Mouse (Mus musculus) midbrain, embryonic 13.5 days (tissue): ENCODE measurements around the gene Clpsl2. TPM values are rescaled to one million over a fixed set of nuclear protein-coding genes. Genes with fewer than 3 reads are reported as not detected.

Source experiments
- ATAC-seq: fragments of 200-750 bp; cut with Nextera tagmentation; 2 replicates; pipeline ENCODE4 v1.8.0; 2017; ENCODE audit warnings: mild to moderate bottlenecking, moderate TSS enrichment, moderate library complexity
- H3K27ac ChIP-seq: fragments of 300-500 bp; sonication (generic); 2 replicates; pipeline ENCODE4 v1.5.1; 2015; ENCODE audit warnings: inconsistent platforms, mild to moderate bottlenecking, moderate library complexity
- H3K27me3 ChIP-seq: fragments of 300-500 bp; sonication (generic); 2 replicates; pipeline ENCODE4 v1.6.1; 2015; ENCODE audit warnings: mild to moderate bottlenecking, inconsistent platforms
- H3K36me3 ChIP-seq: fragments of 300-500 bp; sonication (generic); 2 replicates; pipeline ENCODE4 v1.6.1; 2015; ENCODE audit warnings: mild to moderate bottlenecking, inconsistent platforms
- H3K4me1 ChIP-seq: fragments of 300-500 bp; sonication (generic); replicated peaks from 2 replicates; pipeline ENCODE4 v1.6.1; 2015; ENCODE audit warnings: inconsistent platforms
- H3K4me2 ChIP-seq: fragments of 300-500 bp; sonication (generic); replicated peaks from 2 replicates; pipeline ENCODE4 v1.6.1; 2015; ENCODE audit warnings: moderate library complexity, mild to moderate bottlenecking, inconsistent platforms
- H3K4me3 ChIP-seq: fragments of 300-500 bp; sonication (generic); replicated peaks from 2 replicates; pipeline ENCODE4 v1.5.1; 2015; ENCODE audit warnings: mild to moderate bottlenecking, inconsistent platforms
- H3K9ac ChIP-seq: fragments of 300-500 bp; sonication (generic); replicated peaks from 2 replicates; pipeline ENCODE4 v1.6.1; 2015; ENCODE audit warnings: mild to moderate bottlenecking, inconsistent platforms
- H3K9me3 ChIP-seq: fragments of 300-500 bp; sonication (generic); 2 replicates; pipeline ENCODE4 v1.6.1; 2016; ENCODE audit warnings: mild to moderate bottlenecking, inconsistent platforms
- WGBS: fragments of 180-500 bp; shearing (Covaris S2); methylation state at CpG from one replicate; pipeline ENCODE4 v1.1.7; 2015; 5-methylcytosine and 5-hydroxymethylcytosine counted together
- polyA plus RNA-seq: library from polyadenylated mRNA; unstranded; fragments of >200 nt; fragmentation: Nextera tagmentation; extraction: Ambion mirVana; gene quantifications from 2 replicates; pipeline ENCODE4 v1.2.1, GENCODE M21; 2015

The Clpsl2 gene
- polyA plus RNA-seq, 1 experiment from 2014 or later, result not detected

DNA sequence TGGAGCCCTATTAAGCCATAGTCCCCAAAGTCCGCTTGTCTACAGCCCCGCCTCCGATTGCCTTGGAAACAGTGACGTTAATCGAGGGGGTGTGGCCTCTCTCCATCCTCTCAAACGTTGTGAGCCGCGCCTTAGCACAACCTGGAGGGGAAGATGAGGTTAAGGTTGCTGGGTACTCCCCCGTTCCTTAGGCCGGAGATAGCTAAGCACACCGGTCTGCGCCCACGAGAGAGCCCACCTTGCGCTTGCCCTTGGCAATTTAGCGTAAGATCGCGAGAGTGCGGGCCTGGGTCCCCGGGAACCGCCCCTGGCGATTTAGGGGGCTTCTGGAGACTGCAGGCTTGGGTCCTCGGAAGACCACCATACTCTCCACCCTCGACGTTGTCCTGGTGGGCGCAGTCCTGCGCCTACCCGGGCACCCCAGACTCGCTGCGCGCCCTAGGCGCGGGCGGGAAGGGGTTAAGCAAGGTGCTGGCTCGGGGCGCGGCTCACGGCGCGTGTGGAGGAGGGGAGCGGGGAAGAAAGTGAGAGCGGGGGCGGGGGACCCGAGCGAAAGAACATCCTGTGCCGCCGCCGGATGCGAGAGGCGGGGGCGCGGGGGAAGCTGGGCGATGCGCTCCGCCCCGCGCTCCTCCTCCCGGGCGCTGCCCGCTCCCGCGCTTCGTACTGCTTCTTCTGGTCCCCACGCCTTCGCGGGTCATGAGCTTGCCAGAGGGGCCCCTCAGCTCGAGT, 26.4 kb upstream of the Clpsl2 start:
- ATAC-seq, result peak; percentile 80
- Histone ChIP-seq H3K27ac (peak overlapping the region; percentile 91), H3K36me3 (no peaks in the 10 kb centered on the region), H3K4me2 (peak overlapping the region; percentile 93), H3K27me3 (peaks cover 50% of the 10 kb centered on the region), H3K9me3 (no peaks in the 10 kb centered on the region), H3K4me1 (peaks cover 30% of the 10 kb centered on the region), H3K9ac (peak overlapping the region; percentile 85), H3K4me3 (peak overlapping the region; percentile 73)
- whole genome bisulfite sequencing, result under 1% methylated on average over 49 of the region's 66 CpGs

DNA sequence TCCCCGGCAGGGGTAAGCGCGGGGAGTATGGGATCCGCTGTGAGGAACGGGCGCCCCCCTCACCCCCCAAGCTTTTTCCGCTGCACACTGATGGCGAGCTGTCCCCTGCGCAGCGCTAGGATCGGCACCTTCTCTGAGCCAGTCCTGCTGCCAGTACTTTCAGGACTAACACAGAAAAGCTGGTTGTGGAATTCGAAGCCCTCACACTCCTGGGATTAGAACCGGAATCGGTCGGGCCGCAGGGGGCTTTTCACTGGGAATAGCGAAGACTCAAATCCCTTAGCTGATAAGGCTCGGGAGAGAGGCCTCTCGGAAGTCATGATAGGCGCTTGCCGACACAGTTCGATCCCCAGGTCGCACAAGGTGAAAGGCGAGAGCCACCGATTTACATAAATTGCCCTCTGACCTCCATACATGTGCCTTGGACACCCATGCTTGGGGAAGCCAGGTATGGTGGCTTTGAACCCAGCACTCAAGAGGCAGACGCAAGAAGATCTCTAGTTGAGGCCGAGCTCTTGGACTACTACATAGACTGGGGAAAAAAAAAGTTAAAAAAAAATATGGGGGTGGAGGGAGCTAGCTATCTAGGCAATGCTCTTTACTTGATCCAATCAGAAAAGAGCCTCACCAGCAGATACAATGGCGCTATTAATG, 25.7 kb upstream of the Clpsl2 start:
- Histone ChIP-seq H3K4me3 (peak overlapping the region; percentile 73), H3K27ac (peak overlapping the region; percentile 91), H3K4me1 (peaks cover 25% of the 10 kb centered on the region), H3K4me2 (peak overlapping the region; percentile 93), H3K9me3 (no peaks in the 10 kb centered on the region), H3K36me3 (no peaks in the 10 kb centered on the region), H3K9ac (peak overlapping the region; percentile 85), H3K27me3 (peaks cover 52% of the 10 kb centered on the region)
- no peak for ATAC-seq
- WGBS, result 6% methylated on average over 28 of the region's 28 CpGs

DNA sequence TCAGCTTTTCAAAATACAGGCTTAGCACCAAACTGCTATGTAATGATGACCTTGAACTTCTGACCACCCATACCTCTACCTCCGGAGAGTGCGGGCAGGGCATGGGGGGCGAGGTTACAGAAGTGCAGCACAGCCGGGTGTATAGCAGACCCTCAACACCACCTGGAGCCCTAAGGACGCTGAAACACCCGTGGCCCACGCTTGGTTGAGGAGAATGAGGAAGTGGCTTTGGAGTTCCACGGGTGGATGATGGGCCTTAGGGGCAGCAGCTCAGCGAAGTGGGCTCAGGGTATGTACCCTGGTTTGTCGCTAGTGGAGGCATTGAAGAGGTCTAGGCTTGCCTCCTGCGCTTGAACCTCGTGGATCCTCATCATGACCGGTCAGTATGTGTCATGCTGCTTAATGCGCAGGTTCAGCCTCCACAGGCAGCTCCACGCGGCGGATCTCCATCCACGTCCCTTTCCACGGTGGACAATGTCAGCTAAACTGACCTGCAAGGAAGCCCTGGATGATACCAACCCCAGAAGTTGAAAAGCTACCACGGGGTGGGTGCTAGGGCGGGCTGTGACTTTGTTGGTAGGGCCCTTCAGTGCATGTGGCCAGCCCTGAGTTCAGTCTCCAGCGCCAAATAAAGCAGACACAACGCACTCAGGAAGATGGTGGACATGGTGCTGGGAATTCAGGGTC, 25.1 kb upstream of the Clpsl2 start:
- ATAC-seq, result no peak
- Histone ChIP-seq H3K36me3 (no peaks in the 10 kb centered on the region), H3K27ac (no peak overlapping the region), H3K27me3 (peaks cover 47% of the 10 kb centered on the region), H3K9ac (no peak overlapping the region), H3K4me1 (peaks cover 20% of the 10 kb centered on the region; the same call in 1 of the 2 replicates), H3K9me3 (no peaks in the 10 kb centered on the region), H3K4me2 (peak overlapping the region; percentile 93; the same call in 1 of the 2 replicates), H3K4me3 (no peak overlapping the region)
- 85% methylated on average over 23 of the region's 23 CpGs for WGBS

DNA sequence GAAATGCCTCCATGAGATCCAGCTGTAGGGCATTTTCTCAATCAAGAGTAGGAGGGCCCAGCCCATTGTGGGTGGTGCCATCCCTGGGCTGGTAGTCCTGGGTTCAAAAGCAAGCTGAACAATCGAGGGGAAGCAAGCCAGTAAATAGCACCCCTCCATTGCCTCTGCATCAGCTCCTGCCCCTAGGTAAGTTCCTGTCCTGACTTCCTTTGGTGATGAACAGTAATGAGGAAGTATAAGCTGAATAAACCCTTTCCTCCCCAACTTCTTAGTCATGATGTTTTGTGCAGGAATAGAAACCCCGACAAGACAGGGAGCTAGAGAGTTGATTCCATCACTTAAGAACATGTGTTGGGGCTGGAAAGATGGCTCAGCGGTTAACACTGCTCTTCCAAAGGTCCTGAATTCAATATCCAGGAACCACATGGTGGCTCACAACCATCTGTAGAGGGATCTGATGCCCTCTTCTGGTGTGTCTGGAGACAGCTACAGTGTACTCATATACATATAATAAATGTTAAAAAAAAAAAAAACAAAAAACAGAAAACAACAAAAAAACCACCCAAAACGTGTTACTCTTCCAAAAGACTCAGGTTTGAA, 24.3 kb upstream of the Clpsl2 start:
- Histone ChIP-seq H3K9ac (no peak overlapping the region), H3K27ac (no peak overlapping the region), H3K4me2 (no peak overlapping the region), H3K9me3 (no peaks in the 10 kb centered on the region), H3K27me3 (peaks cover 42% of the 10 kb centered on the region), H3K4me1 (peaks cover 20% of the 10 kb centered on the region; the same call in 1 of the 2 replicates), H3K4me3 (no peak overlapping the region), H3K36me3 (no peaks in the 10 kb centered on the region)
- WGBS, result 72% methylated on average over 4 of the region's 4 CpGs
- ATAC-seq, result no peak

DNA sequence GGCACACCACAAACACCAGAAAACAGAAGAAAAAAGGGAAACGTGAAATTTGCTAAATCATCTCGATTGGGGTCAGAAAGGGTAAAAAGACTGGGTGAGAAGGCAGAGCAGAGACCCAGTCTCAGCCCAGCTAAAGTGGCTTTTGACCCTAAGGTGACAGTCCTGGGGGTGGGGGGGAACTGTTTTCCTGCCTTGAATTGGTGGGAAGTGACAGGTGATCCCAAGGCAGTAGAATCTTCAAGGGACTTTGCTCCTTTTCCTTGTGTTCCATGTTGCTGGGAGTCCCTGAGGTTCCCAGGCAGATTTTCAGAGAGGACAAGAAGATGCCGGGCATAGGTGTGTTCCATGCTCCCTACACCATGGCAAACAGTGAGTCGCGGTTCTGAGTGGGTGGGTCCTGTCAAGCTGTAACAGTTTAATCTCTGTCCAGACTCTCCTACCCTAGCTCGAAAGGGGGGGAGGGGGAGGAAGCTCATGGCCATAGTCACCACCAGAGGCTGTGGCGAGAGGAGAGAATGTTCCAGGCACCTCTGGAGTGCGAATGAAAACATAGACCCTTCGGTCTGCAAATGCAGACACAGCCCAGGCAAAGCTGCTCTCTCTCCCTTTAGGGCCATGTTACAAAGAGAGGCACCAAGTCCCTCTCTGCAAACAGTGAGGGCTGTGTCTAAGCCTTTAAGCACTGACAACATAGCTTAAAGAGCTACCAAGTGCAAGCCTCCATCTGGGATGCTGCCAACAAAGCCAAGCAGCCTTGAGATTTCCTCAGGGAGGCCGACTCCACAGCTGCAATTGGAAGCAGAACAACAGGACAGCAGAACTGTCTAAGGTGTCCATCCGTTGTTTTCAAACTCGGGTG, 21.8 kb upstream of the Clpsl2 start:
- peaks cover 17% of the 10 kb centered on the region for H3K4me1 ChIP-seq
- no peak overlapping the region; the same call in 1 of the 2 replicates for H3K9ac ChIP-seq
- peak; percentile 8; the same call in 1 of the 2 replicates for ATAC-seq
- no peaks in the 10 kb centered on the region for H3K36me3 ChIP-seq
- H3K9me3 ChIP-seq, result no peaks in the 10 kb centered on the region
- H3K4me2 ChIP-seq, result 0 out of 2 replicates have a peak overlapping the region, but pooled peaks have one; percentile 5
- H3K27ac ChIP-seq, result no peak overlapping the region
- no peak overlapping the region for H3K4me3 ChIP-seq
- 51% methylated on average over 12 of the region's 12 CpGs for WGBS
- H3K27me3 ChIP-seq, result peaks cover 42% of the 10 kb centered on the region

DNA sequence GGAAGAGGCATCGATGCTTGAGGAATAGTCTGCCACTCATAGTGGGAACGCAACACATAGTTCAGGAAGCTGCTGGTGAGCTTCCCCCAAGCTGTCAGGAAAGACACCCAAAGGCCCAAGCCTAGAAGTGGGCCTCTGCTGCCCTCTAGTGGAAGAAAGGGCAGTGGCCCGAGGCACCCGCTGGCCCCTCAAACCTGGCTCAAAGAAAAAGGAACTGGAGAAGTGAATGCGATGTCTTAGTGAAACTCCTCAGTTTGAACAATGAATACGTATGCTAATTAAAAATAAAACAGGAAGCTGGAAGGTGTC, 21.2 kb upstream of the Clpsl2 start:
- H3K27me3 ChIP-seq, result peaks cover 42% of the 10 kb centered on the region
- no peak overlapping the region for H3K27ac ChIP-seq
- WGBS, result 5% methylated on average over 6 of the region's 6 CpGs

DNA sequence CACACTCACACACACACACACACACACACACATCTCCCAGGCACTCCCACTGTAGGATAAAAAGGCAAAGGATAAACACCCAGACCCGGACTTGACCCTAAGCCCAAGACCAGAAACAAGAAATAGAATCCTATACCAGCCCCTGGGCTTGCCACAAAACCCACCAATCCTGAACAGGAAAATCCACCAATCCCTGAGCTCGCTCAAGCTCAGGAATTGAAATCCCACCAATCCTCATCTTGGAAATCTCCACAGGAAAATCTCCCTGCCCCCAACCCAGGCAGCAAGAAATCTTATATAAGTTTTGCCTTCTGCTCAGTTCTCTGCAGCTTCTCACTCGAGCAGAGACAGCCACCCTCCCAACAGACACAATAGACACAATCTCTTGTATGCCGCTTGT, 20.1 kb upstream of the Clpsl2 start:
- WGBS, result 66% methylated on average over 4 of the region's 4 CpGs
- Histone ChIP-seq H3K27me3 (peaks cover 36% of the 10 kb centered on the region), H3K9ac (no peak overlapping the region), H3K4me1 (peaks cover 11% of the 10 kb centered on the region), H3K36me3 (no peaks in the 10 kb centered on the region), H3K9me3 (no peaks in the 10 kb centered on the region), H3K27ac (no peak overlapping the region), H3K4me2 (no peak overlapping the region), H3K4me3 (no peak overlapping the region)
- ATAC-seq, result no peak

More for the DNA sequence above, 21.2 kb upstream of the Clpsl2 start:
- H3K36me3 ChIP-seq, result no peaks in the 10 kb centered on the region
- ATAC-seq, result peak; percentile 15; the same call in 1 of the 2 replicates
- no peak overlapping the region for H3K9ac ChIP-seq
- H3K4me3 ChIP-seq, result no peak overlapping the region
- H3K4me2 ChIP-seq, result 0 out of 2 replicates have a peak overlapping the region, but pooled peaks have one; percentile 5
- H3K4me1 ChIP-seq, result peaks cover 17% of the 10 kb centered on the region
- no peaks in the 10 kb centered on the region for H3K9me3 ChIP-seq

DNA sequence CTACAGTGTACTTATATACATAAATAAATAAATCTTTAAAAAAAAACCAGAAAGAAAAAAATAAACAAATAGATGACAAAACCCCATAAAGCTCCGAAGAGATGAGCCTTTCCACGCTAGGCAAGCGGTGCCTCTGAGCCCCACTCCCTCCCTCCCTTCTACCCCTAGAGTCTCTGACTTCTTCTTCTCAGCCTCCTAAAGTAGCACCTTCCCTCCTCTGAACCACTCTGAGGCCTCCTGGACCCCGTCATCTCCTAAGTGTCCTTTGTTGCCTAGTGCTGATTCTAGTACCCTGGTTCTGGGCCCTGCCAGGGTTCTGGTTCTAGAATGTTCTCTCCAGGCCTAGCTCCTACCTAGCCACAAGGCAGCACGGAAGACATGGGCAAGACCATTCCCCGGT, 18.7 kb upstream of the Clpsl2 start, which contains the start of gene Armc12:
Gene Armc12 (plus strand): TSS at position 301 of the 400 bp plus-strand sequence.
- H3K4me2 ChIP-seq, result peak within 1 kb of the TSS; percentile 21; the same call in 1 of the 2 replicates
- WGBS, result 84% methylated on average over 6 of the region's 6 CpGs
- no peak within 1 kb of the TSS for H3K4me3 ChIP-seq
- H3K27ac ChIP-seq, result no peak within 1 kb of the TSS
- no peaks in the 10 kb centered on the region for H3K36me3 ChIP-seq
- H3K9me3 ChIP-seq, result no peaks in the 10 kb centered on the region
- H3K4me1 ChIP-seq, result peaks cover 11% of the 10 kb centered on the region
- no peak within 1 kb of the TSS for H3K9ac ChIP-seq
- no peak for ATAC-seq
- peaks cover 27% of the 10 kb centered on the region for H3K27me3 ChIP-seq

DNA sequence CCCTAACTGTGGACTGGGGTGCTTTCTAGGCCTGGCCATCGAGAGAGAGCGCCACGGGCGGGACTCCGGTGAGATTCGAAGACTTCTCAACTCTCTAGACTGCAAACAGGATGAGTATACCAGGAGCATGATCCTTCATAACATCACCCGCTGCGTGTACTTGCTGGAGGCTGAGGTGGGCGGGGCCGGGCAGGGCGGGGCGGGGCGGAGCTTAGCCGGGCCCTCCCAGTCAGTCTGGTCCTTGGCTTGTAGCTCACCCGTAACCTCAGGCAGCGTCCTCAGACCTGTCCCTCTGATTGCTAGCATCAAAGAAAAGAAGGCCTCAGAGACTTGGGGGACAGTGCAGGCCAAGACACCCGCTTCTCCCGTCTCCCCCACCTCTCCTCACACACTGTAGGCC, 17.3 kb upstream of the Clpsl2 start:
- Histone ChIP-seq H3K27me3 (peaks cover 27% of the 10 kb centered on the region), H3K36me3 (no peaks in the 10 kb centered on the region), H3K4me1 (peaks cover 11% of the 10 kb centered on the region), H3K9me3 (no peaks in the 10 kb centered on the region), H3K9ac (no peak overlapping the region; the same call in 1 of the 2 replicates), H3K27ac (no peak overlapping the region), H3K4me2 (peak overlapping the region; percentile 21; the same call in 1 of the 2 replicates), H3K4me3 (no peak overlapping the region)
- ATAC-seq, result no peak
- 18% methylated on average over 18 of the region's 18 CpGs for WGBS

DNA sequence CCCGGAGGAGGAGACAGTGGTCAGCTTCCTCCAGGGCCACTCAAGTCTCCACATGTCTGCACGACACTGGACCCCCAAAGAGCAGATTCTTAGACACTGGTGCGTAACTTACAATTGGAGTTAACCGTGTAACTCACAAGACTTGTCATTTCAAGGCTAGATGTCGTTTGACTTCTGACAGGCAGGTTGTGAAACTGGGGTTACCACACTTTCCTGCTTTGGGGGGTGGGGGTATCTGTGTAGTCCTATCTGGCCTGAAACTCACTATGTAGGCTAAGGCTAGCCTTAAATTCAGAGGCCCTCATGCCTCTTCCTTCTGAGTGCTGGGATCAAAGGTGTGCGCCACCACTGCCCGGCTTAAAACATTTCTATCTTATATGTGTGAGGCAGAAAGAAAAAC, 16.7 kb upstream of the Clpsl2 start:
- Histone ChIP-seq H3K4me3 (no peak overlapping the region), H3K27ac (no peak overlapping the region), H3K9ac (no peak overlapping the region), H3K9me3 (no peaks in the 10 kb centered on the region), H3K4me2 (no peak overlapping the region), H3K4me1 (peaks cover 7% of the 10 kb centered on the region), H3K27me3 (peaks cover 22% of the 10 kb centered on the region), H3K36me3 (no peaks in the 10 kb centered on the region)
- no peak for ATAC-seq
- WGBS, result 85% methylated on average over 7 of the region's 7 CpGs

DNA sequence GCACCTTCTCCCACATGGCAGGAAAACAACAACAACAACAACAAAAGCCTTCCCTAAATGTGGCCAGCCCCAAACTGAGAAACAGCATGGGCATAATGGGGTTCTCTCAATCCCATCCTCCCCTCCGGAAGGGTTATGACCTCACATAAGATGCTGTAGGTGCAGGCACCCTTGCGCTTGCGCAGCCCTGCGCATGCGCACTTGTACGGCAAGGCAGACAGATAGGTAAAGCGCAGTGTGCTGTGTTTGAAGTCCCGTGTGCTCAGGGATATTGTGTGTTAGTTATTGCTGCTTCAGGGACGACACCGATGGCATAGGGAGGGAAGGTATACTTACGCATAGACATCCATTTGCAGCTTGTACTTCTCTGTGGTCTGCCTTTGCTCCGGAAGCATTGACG, 15.9 kb upstream of the Clpsl2 start:
- H3K27ac ChIP-seq, result no peak overlapping the region
- WGBS, result 86% methylated on average over 13 of the region's 13 CpGs
- ATAC-seq, result no peak
- no peaks in the 10 kb centered on the region for H3K36me3 ChIP-seq
- H3K9ac ChIP-seq, result no peak overlapping the region
- H3K4me1 ChIP-seq, result peaks cover 3% of the 10 kb centered on the region; the same call in 1 of the 2 replicates
- H3K9me3 ChIP-seq, result no peaks in the 10 kb centered on the region
- H3K4me3 ChIP-seq, result no peak overlapping the region
- peaks cover 20% of the 10 kb centered on the region for H3K27me3 ChIP-seq
- H3K4me2 ChIP-seq, result no peak overlapping the region
